Mouse (Mus musculus) hindbrain, embryonic 12.5 days (tissue): ENCODE measurements at regions not wholly inside any gene's neighbourhood (a gene's known extent, or its start where the extent isn't known, plus 50 kb on each side); places are given as distances from the start of the nearest gene placed in this dataset.

Experiments used
- ATAC-seq: fragments of 200-750 bp; cut with Nextera tagmentation; 2 replicates; pipeline ENCODE4 v1.8.0; 2017; ENCODE audit warnings: moderate TSS enrichment; ENCODE audit not compliant: low FRiP score
- H3K27ac ChIP-seq: fragments of 300-500 bp; sonication (generic); 2 replicates; pipeline ENCODE4 v1.5.1; 2016; ENCODE audit warnings: mild to moderate bottlenecking
- H3K27me3 ChIP-seq: fragments of 300-500 bp; sonication (generic); 2 replicates; pipeline ENCODE4 v1.6.1; 2016; ENCODE audit warnings: mild to moderate bottlenecking
- H3K36me3 ChIP-seq: fragments of 300-500 bp; sonication (generic); 2 replicates; pipeline ENCODE4 v1.6.1; 2016; ENCODE audit warnings: mild to moderate bottlenecking
- H3K4me1 ChIP-seq: fragments of 300-500 bp; sonication (generic); 2 replicates; pipeline ENCODE4 v1.6.1; 2016
- H3K4me2 ChIP-seq: fragments of 300-500 bp; sonication (generic); replicated peaks from 2 replicates; pipeline ENCODE4 v1.6.1; 2016; ENCODE audit warnings: mild to moderate bottlenecking
- H3K4me3 ChIP-seq: fragments of 300-500 bp; sonication (generic); 2 replicates; pipeline ENCODE4 v1.5.1; 2016; ENCODE audit warnings: mild to moderate bottlenecking
- H3K9ac ChIP-seq: fragments of 300-500 bp; sonication (generic); 2 replicates; pipeline ENCODE4 v1.6.1; 2016; ENCODE audit warnings: mild to moderate bottlenecking, moderate library complexity
- H3K9me3 ChIP-seq: fragments of 300-500 bp; sonication (generic); replicated peaks from 2 replicates; pipeline ENCODE4 v1.6.1; 2016; ENCODE audit warnings: mild to moderate bottlenecking
- WGBS: fragments of 180-500 bp; shearing (Covaris S2); methylation state at CpG from one replicate; pipeline ENCODE4 v1.1.7; 2016; 5-methylcytosine and 5-hydroxymethylcytosine counted together

DNA sequence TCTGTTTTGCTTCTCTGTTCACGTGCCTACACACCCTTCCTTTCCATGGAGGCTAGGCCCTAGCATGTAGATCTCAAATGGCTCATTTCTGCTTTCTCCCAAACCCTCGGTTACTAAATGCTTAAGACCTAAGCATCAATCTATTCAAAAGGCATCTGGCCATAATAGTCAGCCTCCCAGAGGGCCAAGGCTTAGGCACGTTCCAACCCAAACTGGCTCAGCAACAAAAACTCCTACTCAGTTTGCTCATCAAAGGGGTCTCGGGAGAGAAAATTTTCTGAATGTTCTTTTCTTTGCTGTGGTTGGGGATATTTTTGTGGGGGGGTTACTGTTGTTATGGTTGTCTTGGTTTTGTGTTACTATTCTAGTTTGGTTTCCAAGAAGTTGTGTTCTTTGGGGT, 196.8 kb upstream of the Azi2 start:
- 74% methylated on average over 4 of the region's 4 CpGs for WGBS
- H3K36me3 ChIP-seq: no peaks in the 10 kb centered on the region

DNA sequence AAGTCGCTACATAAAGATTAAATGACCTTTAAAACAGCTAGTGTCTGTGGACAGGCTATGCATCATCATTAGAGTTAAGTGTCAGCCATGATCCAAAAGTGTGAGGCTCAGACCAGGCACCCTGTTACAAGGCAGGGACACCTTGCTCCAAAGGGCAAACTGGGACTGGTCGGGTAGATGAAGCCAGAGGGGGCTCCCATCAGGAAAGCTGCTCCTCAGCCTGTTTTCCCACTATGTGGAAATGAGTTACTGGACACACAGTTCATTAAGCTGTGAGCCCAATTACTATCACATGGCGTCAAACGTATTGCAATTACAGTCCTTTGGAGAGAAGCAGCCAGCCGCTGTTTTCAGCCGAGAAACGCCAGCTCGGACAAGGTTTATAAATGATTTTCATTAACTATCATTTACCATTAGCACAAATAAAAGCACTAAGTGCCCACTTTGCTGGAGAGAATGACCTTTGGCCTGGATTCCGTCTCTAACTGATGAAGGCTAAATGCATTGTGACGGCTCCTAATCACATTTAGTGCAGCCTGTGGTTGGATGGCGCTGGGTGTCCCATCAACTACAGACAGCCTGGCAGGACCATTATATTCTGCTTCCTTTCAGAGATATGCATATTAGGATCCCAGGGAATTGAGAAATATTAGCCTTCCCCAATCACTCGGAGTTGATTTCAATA, 203.5 kb upstream of the Azi2 start:
- H3K4me2 ChIP-seq: peak overlapping the region; percentile 15; the same call in 1 of the 2 replicates
- peak; percentile 64 for ATAC-seq

More for the DNA sequence above, 196.8 kb upstream of the Azi2 start:
- no peaks in the 10 kb centered on the region for H3K27me3 ChIP-seq
- H3K4me3 ChIP-seq: no peak overlapping the region
- H3K9ac ChIP-seq: no peak overlapping the region
- no peak for ATAC-seq
- no peak overlapping the region for H3K27ac ChIP-seq
- no peak overlapping the region for H3K4me2 ChIP-seq
- no peaks in the 10 kb centered on the region for H3K4me1 ChIP-seq
- no peaks in the 10 kb centered on the region for H3K9me3 ChIP-seq

DNA sequence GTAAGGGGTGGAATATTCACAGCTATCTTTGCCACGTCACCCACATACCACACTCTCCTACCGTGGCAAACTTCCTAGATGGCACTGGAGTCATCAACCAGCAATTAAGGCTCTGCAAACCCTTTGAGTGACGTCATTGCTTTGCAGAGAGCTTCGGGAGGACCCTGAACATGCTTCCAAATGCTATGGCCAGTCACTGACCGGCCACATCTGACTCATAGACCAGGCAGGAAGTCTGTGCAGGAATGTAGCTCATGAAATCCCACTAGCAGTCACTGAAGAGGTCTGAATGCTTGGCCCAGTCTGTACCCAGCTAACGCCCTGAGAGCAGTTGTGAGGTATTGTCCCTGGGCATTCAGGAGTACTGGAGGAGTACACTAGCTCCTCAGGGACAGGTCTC, 203.9 kb upstream of the Rbms3 start:
- H3K4me2 ChIP-seq: no peak overlapping the region
- peaks cover 6% of the 10 kb centered on the region; the same call in 1 of the 2 replicates for H3K9me3 ChIP-seq
- H3K36me3 ChIP-seq: no peaks in the 10 kb centered on the region
- ATAC-seq: no peak
- peaks cover 7% of the 10 kb centered on the region; the same call in 1 of the 2 replicates for H3K4me1 ChIP-seq
- H3K27ac ChIP-seq: no peak overlapping the region
- no peak overlapping the region for H3K9ac ChIP-seq
- H3K4me3 ChIP-seq: no peak overlapping the region
- 85% methylated on average over 6 of the region's 6 CpGs for WGBS
- H3K27me3 ChIP-seq: no peaks in the 10 kb centered on the region

More for the DNA sequence above, 203.5 kb upstream of the Azi2 start:
- 45% methylated on average over 12 of the region's 12 CpGs for WGBS
- peaks cover 7% of the 10 kb centered on the region; the same call in 1 of the 2 replicates for H3K4me1 ChIP-seq
- peak overlapping the region; percentile 26; the same call in 1 of the 2 replicates for H3K27ac ChIP-seq
- no peak overlapping the region for H3K9ac ChIP-seq
- no peaks in the 10 kb centered on the region for H3K36me3 ChIP-seq
- no peaks in the 10 kb centered on the region for H3K27me3 ChIP-seq
- no peaks in the 10 kb centered on the region for H3K9me3 ChIP-seq
- H3K4me3 ChIP-seq: no peak overlapping the region

DNA sequence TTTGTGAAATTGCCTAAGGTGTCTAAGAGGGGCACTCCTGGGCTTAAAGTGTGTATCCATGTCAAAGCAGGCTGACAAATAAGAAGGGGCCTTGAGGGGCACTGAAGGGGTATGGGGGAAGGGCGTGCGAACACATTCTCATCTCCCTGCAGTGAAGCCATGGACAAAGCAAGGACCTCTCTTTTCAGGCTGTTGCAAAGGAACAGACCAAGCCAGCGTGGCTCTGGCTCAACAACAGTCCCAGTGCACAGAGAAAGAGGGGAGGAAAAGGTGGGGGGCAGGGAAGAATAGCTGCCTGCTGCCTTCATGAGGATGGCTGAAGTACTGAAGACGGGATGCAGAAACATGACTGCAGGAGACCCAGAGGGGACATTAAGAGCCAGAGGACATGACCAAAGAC, 184.9 kb upstream of the Rbms3 start:
- Histone ChIP-seq H3K4me1 (peaks cover 8% of the 10 kb centered on the region), H3K4me2 (no peak overlapping the region), H3K9ac (no peak overlapping the region), H3K27me3 (no peaks in the 10 kb centered on the region), H3K9me3 (no peaks in the 10 kb centered on the region), H3K4me3 (no peak overlapping the region), H3K36me3 (no peaks in the 10 kb centered on the region), H3K27ac (no peak overlapping the region)
- WGBS: 33% methylated on average over 4 of the region's 4 CpGs
- ATAC-seq: peak; percentile 43; the same call in 1 of the 2 replicates

DNA sequence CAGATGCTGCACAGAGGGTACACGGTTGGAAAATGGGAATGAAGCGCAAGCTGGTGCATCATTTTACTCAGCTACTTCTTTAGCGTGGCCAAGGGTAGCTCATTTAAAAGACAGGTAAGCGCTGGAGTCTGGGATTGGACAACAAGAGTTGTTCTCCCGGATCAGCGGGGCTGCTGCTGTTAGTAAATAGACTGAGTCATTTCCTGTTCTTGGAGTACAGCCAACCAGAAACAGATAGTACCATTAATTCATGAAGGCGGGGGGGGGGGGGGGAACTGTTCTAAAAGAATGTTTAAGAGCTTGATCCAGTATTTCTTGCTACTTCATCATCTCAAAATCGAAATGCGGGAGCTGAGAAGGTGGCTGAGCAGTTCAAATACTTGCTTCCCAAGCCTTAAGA, 183.5 kb upstream of the Rbms3 start:
- no peak for ATAC-seq
- Histone ChIP-seq H3K36me3 (no peaks in the 10 kb centered on the region), H3K27ac (no peak overlapping the region), H3K4me1 (peaks cover 8% of the 10 kb centered on the region), H3K9me3 (no peaks in the 10 kb centered on the region), H3K4me2 (no peak overlapping the region), H3K4me3 (no peak overlapping the region), H3K9ac (no peak overlapping the region), H3K27me3 (no peaks in the 10 kb centered on the region)
- WGBS: 87% methylated on average over 9 of the region's 9 CpGs

DNA sequence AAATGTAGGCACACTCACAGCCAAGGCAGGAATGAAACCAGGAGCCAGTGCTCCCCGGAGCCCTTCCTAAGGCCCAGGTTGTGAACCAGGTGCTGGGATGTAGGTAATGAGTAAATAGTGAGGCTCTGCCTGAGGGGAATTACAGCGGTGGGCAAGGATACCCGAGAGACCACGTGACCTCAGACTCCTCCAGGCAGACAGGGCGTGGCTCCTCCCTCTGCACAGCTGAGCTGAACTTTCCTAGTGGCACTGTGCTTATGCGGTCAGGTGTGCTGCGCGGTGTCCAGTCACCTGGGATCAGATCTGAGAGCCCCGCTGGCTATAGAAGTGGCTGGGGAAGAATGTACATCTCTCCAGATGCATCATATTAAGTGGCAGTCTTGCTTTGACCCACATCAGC, 176.1 kb upstream of the Rbms3 start:
- Histone ChIP-seq H3K36me3 (no peaks in the 10 kb centered on the region), H3K27me3 (no peaks in the 10 kb centered on the region), H3K27ac (no peak overlapping the region), H3K4me3 (no peak overlapping the region), H3K9me3 (no peaks in the 10 kb centered on the region), H3K9ac (no peak overlapping the region), H3K4me2 (no peak overlapping the region), H3K4me1 (no peaks in the 10 kb centered on the region)
- ATAC-seq: no peak
- WGBS: 78% methylated on average over 9 of the region's 9 CpGs

DNA sequence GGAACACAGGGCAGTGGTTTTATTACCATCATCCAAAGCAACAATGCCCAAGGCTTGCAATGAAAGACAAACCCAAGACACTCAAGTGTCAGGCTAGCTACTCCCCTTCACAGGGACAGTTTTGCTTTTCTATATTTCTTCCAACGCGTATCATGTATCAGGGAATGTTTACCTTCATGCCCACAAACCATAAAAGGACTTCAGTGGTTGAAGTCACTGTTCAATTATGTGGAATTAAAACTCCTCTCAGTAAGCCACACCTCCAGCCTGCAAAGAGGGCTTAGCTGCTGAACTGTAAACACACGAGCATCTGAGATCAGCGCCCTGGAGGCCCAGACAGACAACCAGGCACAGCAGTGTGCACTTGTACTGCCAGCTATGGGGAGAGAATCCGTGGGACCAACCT, 154.5 kb upstream of the Rbms3 start:
- Histone ChIP-seq H3K4me3 (no peak overlapping the region), H3K27me3 (no peaks in the 10 kb centered on the region), H3K36me3 (no peaks in the 10 kb centered on the region), H3K9ac (no peak overlapping the region), H3K4me2 (no peak overlapping the region), H3K27ac (no peak overlapping the region), H3K9me3 (no peaks in the 10 kb centered on the region), H3K4me1 (no peaks in the 10 kb centered on the region)
- WGBS: 79% methylated on average over 5 of the region's 5 CpGs
- no peak for ATAC-seq

DNA sequence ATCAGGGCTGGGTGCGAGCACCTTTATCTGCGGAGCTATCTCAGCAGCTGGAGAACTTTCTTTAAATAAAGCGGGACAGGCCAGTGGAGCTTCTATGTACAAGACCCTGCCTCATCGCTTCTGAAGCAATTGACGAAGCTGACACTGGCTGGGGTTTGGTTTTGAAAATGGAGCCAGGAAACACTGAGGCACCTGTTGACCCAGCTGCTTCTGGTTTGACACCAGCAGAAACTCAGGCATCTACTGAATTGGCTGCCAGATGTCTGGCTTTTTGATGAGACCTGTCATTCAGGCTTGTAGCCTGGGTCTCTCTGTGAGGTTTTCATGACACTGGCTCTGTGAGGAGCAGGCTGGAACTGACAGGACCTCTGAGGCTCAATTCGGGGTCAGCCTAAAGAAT, 124.9 kb upstream of the Rbms3 start:
- Histone ChIP-seq H3K4me2 (no peak overlapping the region), H3K4me3 (no peak overlapping the region), H3K27ac (no peak overlapping the region), H3K9me3 (no peaks in the 10 kb centered on the region), H3K36me3 (no peaks in the 10 kb centered on the region), H3K9ac (no peak overlapping the region), H3K4me1 (no peaks in the 10 kb centered on the region), H3K27me3 (no peaks in the 10 kb centered on the region)
- no peak for ATAC-seq
- 81% methylated on average over 6 of the region's 6 CpGs for WGBS

DNA sequence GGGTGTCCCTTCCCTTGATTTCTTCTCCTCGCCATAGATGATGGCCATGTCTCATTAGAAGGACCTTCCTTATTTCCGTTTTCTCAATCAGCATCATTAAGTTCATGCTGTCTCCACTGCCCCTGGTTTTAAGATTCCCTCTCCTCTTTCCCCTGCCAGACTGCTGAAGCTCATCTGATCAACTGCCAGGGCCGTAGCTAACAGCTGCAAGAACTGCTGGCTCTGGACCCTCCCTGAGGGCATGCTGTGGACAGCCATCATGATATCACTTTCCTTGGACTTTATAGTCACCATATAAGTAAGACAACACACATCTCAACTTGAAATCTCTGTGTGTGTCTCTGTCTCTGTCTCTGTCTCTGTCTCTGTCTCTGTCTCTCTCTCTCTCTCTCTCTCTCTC, 123.8 kb upstream of the Rbms3 start:
- H3K9ac ChIP-seq: no peak overlapping the region
- no peaks in the 10 kb centered on the region for H3K36me3 ChIP-seq
- H3K4me3 ChIP-seq: no peak overlapping the region
- H3K4me1 ChIP-seq: no peaks in the 10 kb centered on the region
- ATAC-seq: no peak
- WGBS: 81% methylated on average over 3 of the region's 3 CpGs
- no peaks in the 10 kb centered on the region for H3K27me3 ChIP-seq
- H3K4me2 ChIP-seq: no peak overlapping the region
- no peaks in the 10 kb centered on the region for H3K9me3 ChIP-seq
- H3K27ac ChIP-seq: no peak overlapping the region

DNA sequence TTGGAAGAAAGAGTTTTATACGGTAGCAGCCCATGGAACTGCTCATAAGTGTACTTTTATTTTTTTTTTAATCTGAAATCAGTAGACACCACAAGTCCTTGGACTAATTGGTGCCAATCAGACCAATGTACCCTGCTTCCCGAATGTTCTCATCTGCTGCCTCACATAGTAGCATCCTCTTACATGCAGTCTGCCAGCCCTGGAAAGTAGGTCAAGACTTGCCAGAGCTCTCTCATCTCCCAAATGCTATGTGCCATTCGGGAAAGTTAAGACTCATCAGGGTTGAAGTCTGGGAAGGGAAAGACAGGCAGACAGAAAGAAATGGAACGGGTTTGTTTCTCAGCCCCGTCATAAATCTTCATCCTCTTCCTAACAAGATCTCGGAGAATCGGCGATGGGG, 115.2 kb upstream of the Rbms3 start:
- no peak for ATAC-seq
- no peaks in the 10 kb centered on the region for H3K36me3 ChIP-seq
- no peak overlapping the region for H3K4me2 ChIP-seq
- peaks cover 3% of the 10 kb centered on the region; the same call in 1 of the 2 replicates for H3K4me1 ChIP-seq
- 93% methylated on average over 8 of the region's 8 CpGs for WGBS
- H3K4me3 ChIP-seq: no peak overlapping the region
- H3K27me3 ChIP-seq: no peaks in the 10 kb centered on the region
- no peaks in the 10 kb centered on the region for H3K9me3 ChIP-seq
- H3K9ac ChIP-seq: no peak overlapping the region
- H3K27ac ChIP-seq: no peak overlapping the region

DNA sequence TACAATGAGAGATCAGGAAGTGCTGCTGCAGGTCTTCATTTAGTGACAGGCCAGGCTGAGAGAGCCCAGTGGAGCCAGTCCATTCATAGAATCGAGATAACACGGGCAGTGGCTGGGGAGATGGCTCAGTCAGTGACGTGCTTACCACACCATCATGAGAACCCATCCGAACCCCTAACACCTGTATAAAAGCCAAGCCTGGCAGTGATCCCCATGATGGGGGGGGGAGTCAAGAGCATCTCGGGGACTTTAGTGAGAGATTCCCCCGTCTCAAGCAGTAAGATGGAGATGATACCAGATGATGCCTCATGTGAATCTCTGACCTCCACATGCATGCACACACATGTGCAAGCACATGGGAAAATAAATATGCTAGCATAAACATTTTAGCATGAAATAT, 99.7 kb upstream of the Rbms3 start:
- no peaks in the 10 kb centered on the region for H3K4me1 ChIP-seq
- no peaks in the 10 kb centered on the region for H3K27me3 ChIP-seq
- H3K4me2 ChIP-seq: no peak overlapping the region
- H3K9ac ChIP-seq: no peak overlapping the region
- H3K4me3 ChIP-seq: no peak overlapping the region
- H3K27ac ChIP-seq: no peak overlapping the region
- H3K36me3 ChIP-seq: no peaks in the 10 kb centered on the region
- H3K9me3 ChIP-seq: no peaks in the 10 kb centered on the region
- WGBS: 86% methylated on average over 6 of the region's 6 CpGs
- ATAC-seq: no peak

DNA sequence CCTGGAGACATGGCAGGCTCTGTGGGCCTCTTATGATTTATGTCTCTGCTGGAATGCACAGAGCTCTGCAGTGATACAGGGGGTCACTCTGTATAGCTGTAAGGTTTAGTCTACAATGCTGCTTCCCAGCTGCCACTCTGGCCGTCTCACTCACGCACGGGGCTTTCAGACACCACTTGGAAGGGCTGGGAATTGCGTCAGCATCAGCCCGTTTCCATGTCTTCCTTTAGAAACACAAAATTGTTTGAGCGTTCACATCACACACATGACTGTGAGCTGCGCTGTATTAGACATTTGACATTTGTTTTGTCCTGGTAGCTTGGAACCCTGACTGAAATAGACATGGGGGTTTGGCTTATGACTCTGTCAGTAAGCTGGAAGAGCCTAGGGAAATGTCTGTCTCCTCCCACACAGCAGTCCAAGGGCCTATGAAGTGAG, 90.5 kb upstream of the Rbms3 start:
- H3K27me3 ChIP-seq: no peaks in the 10 kb centered on the region
- no peaks in the 10 kb centered on the region for H3K4me1 ChIP-seq
- no peak overlapping the region for H3K4me2 ChIP-seq
- H3K36me3 ChIP-seq: no peaks in the 10 kb centered on the region
- 0 out of 2 replicates have a peak overlapping the region, but pooled peaks have one; percentile 3 for H3K9ac ChIP-seq
- WGBS: 88% methylated on average over 7 of the region's 7 CpGs
- H3K4me3 ChIP-seq: no peak overlapping the region
- no peak overlapping the region for H3K27ac ChIP-seq
- H3K9me3 ChIP-seq: no peaks in the 10 kb centered on the region
- no peak for ATAC-seq

DNA sequence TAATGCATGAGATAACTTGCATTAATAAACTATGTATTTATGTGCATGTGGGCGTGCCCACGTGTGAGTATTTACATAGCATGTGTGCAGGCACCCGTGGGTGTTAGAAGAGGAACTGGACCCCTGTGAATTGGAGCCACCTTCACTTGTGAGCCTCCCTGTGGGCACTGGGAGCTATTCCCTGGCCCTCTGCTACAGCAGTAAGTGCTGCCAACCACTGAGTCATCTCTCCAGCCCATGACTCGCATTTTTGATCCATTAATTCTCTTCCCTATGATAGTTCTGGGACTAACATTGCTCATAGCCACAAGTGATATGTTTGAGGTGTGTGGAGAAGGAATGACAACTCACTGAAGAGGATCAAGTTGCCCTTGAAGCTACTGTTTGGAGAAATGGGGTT, 87.6 kb upstream of the Rbms3 start:
- Histone ChIP-seq H3K27me3 (no peaks in the 10 kb centered on the region), H3K9me3 (no peaks in the 10 kb centered on the region), H3K27ac (no peak overlapping the region), H3K4me2 (no peak overlapping the region), H3K36me3 (no peaks in the 10 kb centered on the region), H3K4me3 (no peak overlapping the region), H3K9ac (no peak overlapping the region), H3K4me1 (no peaks in the 10 kb centered on the region)
- WGBS: 84% methylated on average over 4 of the region's 4 CpGs
- ATAC-seq: no peak
